Mouse (Mus musculus) CH12.LX (cell line): Measurements from ENCODE around the gene Gpr34.

Experiments
- CTCF ChIP-seq, 2 experiments: IDR thresholded peaks in 1 of 2; conservative IDR thresholded peaks in 1 of 2; 2 replicates each; pipeline ENCODE4 v1.5.1; 2011 to 2012; ENCODE audit warnings: low read depth in 2 of 2, low read length in 2 of 2, improper control_type of control experiment in 1 of 2, inconsistent platforms in 1 of 2, mild to moderate bottlenecking in 1 of 2, moderate library complexity in 1 of 2
- IRF4 ChIP-seq: IDR thresholded peaks from 2 replicates; pipeline ENCODE4 v1.6.1; 2014; ENCODE audit warnings: low read depth, mild to moderate bottlenecking, inconsistent platforms, low read length, improper control_type of control experiment
- MYC ChIP-seq: IDR thresholded peaks from 2 replicates; pipeline ENCODE4 v1.6.1; 2011; ENCODE audit warnings: low read depth, mild to moderate bottlenecking, improper control_type of control experiment, low read length
- PAX5 ChIP-seq: IDR thresholded peaks from 2 replicates; pipeline ENCODE4 v1.6.1; 2012; ENCODE audit warnings: low read length, inconsistent platforms, mixed read lengths
- POLR2A ChIP-seq: IDR thresholded peaks from 2 replicates; pipeline ENCODE4 v1.6.1; 2011; ENCODE audit warnings: low read depth, mild to moderate bottlenecking, improper control_type of control experiment, low read length
- RCOR1 ChIP-seq: conservative IDR thresholded peaks from 2 replicates; pipeline ENCODE4 v1.6.1; 2012; ENCODE audit warnings: low read depth, mild to moderate bottlenecking, inconsistent platforms, low read length, improper control_type of control experiment
- TCF12 ChIP-seq: IDR thresholded peaks from 2 replicates; pipeline ENCODE4 v1.6.1; 2014; ENCODE audit warnings: low read depth, mild to moderate bottlenecking, inconsistent platforms, low read length, improper control_type of control experiment
- ZNF384 ChIP-seq: IDR thresholded peaks from 2 replicates; pipeline ENCODE4 v1.6.1; 2012; ENCODE audit warnings: low read depth, low read length, improper control_type of control experiment, inconsistent platforms

GRCm38 (mm10) chrX:13661063-13661462, 29.2 kb downstream of the Gpr34 start, which contains the start of gene Gpr82:
- TF ChIP-seq ZNF384: no peak
- TF ChIP-seq IRF4: no peak
- TF ChIP-seq POLR2A: no peak
- no peak for TF ChIP-seq CTCF (conservative IDR thresholded peaks at IDR 0.05 in 1 of 2, IDR thresholded peaks at IDR 0.05 in 1 of 2; ENCODE audit: low read depth in 2 of 2, low read length in 2 of 2)
- no peak for TF ChIP-seq MYC
- no peak for TF ChIP-seq RCOR1
- TF ChIP-seq PAX5: no peak
- TF ChIP-seq TCF12: no peak
